Mouse (Mus musculus): ENCODE data around the gene Cwf19l2. TPM values are rescaled to one million over a fixed set of nuclear protein-coding genes. Genes with fewer than 3 reads are reported as not detected.

Cwf19l2 gene
- polyA plus RNA-seq, 1 experiment from 2014 or later: 12.2 TPM

Other genes with a start within 250 kb of the Cwf19l2 start
- 31.9 and 33.6 TPM in 2 replicates for gene Alkbh8, start 68.5 kb upstream of the Cwf19l2 start, polyA plus RNA-seq (2015; fragmentation: Nextera tagmentation; extraction: Ambion mirVana)
- 2.2 and 2.6 TPM in 2 replicates for gene Gucy1a2, start 129.2 kb downstream of the Cwf19l2 start, polyA plus RNA-seq (2015; fragmentation: Nextera tagmentation; extraction: Ambion mirVana)

Data from kidney, embryonic 16.5 days (tissue).